Mouse (Mus musculus) bone marrow, adult 2 months (tissue): ENCODE measurements around the gene Pak1. TPM values are rescaled to one million over a fixed set of nuclear protein-coding genes. Genes with fewer than 3 reads are reported as not detected.

Experiments
- H3K27ac ChIP-seq: fragments of 200-500 bp; 2 replicates; pipeline ENCODE4 v1.5.1; 2012; ENCODE audit warnings: low read depth, mild to moderate bottlenecking, control low read depth, inconsistent platforms, low read length; ENCODE audit not compliant: control insufficient read depth, poor library complexity, insufficient read depth
- H3K4me1 ChIP-seq: fragments of 200-500 bp; 2 replicates; pipeline ENCODE4 v1.6.1; 2011; ENCODE audit warnings: low read length; ENCODE audit not compliant: control insufficient read depth, insufficient read depth
- H3K4me3 ChIP-seq: fragments of 200-500 bp; replicated peaks from 2 replicates; pipeline ENCODE3; 2011; ENCODE audit warnings: mild to moderate bottlenecking, low read depth, low read length, control low read depth; ENCODE audit not compliant: control insufficient read depth
- CTCF ChIP-seq: fragments of 200-500 bp; IDR thresholded peaks from 2 replicates; pipeline ENCODE4 v1.5.1; 2011; ENCODE audit warnings: low read length, control low read depth; ENCODE audit not compliant: control insufficient read depth, insufficient read depth
- POLR2A ChIP-seq: fragments of 200-500 bp; IDR thresholded peaks from 2 replicates; pipeline ENCODE4 v1.6.1; 2011; ENCODE audit warnings: low read depth, mild to moderate bottlenecking, control low read depth, low read length, borderline replicate concordance; ENCODE audit not compliant: control insufficient read depth
- WGBS: fragments of 180-500 bp; shearing (Covaris S2); methylation state at CpG from one replicate; pipeline ENCODE4 v1.1.7; 2018; 5-methylcytosine and 5-hydroxymethylcytosine counted together
- polyA plus RNA-seq: library from polyadenylated mRNA; stranded (reverse); fragments of >200 nt; gene quantifications from 2 replicates; pipeline ENCODE4 v1.2.4, GENCODE M21; 2011; ENCODE audit warnings: low replicate concordance; ENCODE audit not compliant: missing spikeins, insufficient read depth, insufficient read length

Gene Pak1
- polyA plus RNA-seq, 1 experiment = 18.2 TPM

- H3K4me3 ChIP-seq = no peak overlapping the region
- TF ChIP-seq POLR2A = no peak
- no peak for TF ChIP-seq CTCF
- H3K27ac ChIP-seq = no peak overlapping the region
- WGBS = 70% methylated on average over 2 of the region's 2 CpGs
- H3K4me1 ChIP-seq = no peaks in the 10 kb centered on the region
These were observed 126.6 kb downstream of the Pak1 start for GRCm38 (mm10) chr7:97914833-97915516.

GRCm38 (mm10) chr7:97919742-97920141 lies 131.4 kb downstream of the Pak1 start, which contains the start of gene Gdpd4:
Gene Gdpd4 (plus strand): TSS chr7:97919955.
- Histone ChIP-seq H3K27ac (no peak within 1 kb of the TSS), H3K4me3 (no peak within 1 kb of the TSS), H3K4me1 (no peaks in the 10 kb centered on the region)
- 80% methylated on average over 12 of the region's 12 CpGs for WGBS
- no peak for TF ChIP-seq CTCF
- TF ChIP-seq POLR2A = no peak

- H3K27ac ChIP-seq = no peak overlapping the region
- TF ChIP-seq POLR2A (no peak), CTCF (no peak)
- H3K4me1 ChIP-seq = no peaks in the 10 kb centered on the region
- H3K4me3 ChIP-seq = no peak overlapping the region
- WGBS = 62% methylated on average over 1 of the region's 1 CpGs
These were observed 137.5 kb downstream of the Pak1 start for GRCm38 (mm10) chr7:97925819-97926218.

GRCm38 (mm10) chr7:97926978-97927377 lies 138.6 kb downstream of the Pak1 start:
- no peaks in the 10 kb centered on the region for H3K4me1 ChIP-seq
- H3K4me3 ChIP-seq = no peak overlapping the region
- no peak for TF ChIP-seq POLR2A
- no peak for TF ChIP-seq CTCF
- no peak overlapping the region for H3K27ac ChIP-seq
- WGBS = 89% methylated on average over 5 of the region's 5 CpGs

GRCm38 (mm10) chr7:97944485-97944884 lies 156.1 kb downstream of the Pak1 start:
- no peak overlapping the region for H3K4me3 ChIP-seq
- 2% methylated on average over 1 of the region's 1 CpGs for WGBS
- no peaks in the 10 kb centered on the region for H3K4me1 ChIP-seq
- TF ChIP-seq CTCF (no peak), POLR2A (no peak)
- H3K27ac ChIP-seq = no peak overlapping the region

Other genes with a start within 250 kb of the Pak1 start
- 6.3 and 19.7 TPM in 2 replicates for gene Aamdc, start 209.0 kb upstream of the Pak1 start, polyA plus RNA-seq
- gene Rsf1, start 208.7 kb upstream of the Pak1 start, polyA plus RNA-seq = 7.0 and 14.2 TPM in 2 replicates
- 27.7 and 36.1 TPM in 2 replicates for gene Clns1a, start 91.9 kb upstream of the Pak1 start, polyA plus RNA-seq
- 3.1 TPM in 2 replicates for gene Aqp11, start 50.3 kb upstream of the Pak1 start, polyA plus RNA-seq
- gene Gdpd4, start 131.4 kb downstream of the Pak1 start, polyA plus RNA-seq = not detected in 2 replicates